Mouse (Mus musculus): ENCODE measurements at regions not wholly inside any gene's neighbourhood (a gene's known extent, or its start where the extent isn't known, plus 50 kb on each side); places are given as distances from the start of the nearest gene placed in this dataset.

- DNase-seq, result peak; percentile 55
Observed at GRCm38 (mm10) chr2:147926861-147927260, 119.9 kb downstream of the Foxa2 start.

GRCm38 (mm10) chr2:147907341-147907740 is 139.4 kb downstream of the Foxa2 start:
- DNase-seq, result no peak

GRCm38 (mm10) chr2:147905759-147906740 is 140.7 kb downstream of the Foxa2 start:
- no peak for DNase-seq

GRCm38 (mm10) chr2:147905118-147905517 is 141.7 kb downstream of the Foxa2 start:
- no peak for DNase-seq

- DNase-seq, result no peak
Observed at GRCm38 (mm10) chr2:147899236-147899635, 147.5 kb downstream of the Foxa2 start.

GRCm38 (mm10) chr2:147895691-147896090 is 151.1 kb downstream of the Foxa2 start:
- no peak for DNase-seq

GRCm38 (mm10) chr2:147894213-147894612 is 152.6 kb downstream of the Foxa2 start:
- no peak for DNase-seq

- DNase-seq, result no peak
Observed at GRCm38 (mm10) chr2:147886191-147886590, 160.6 kb downstream of the Foxa2 start.

- DNase-seq, result no peak
Observed at GRCm38 (mm10) chr2:147877907-147878306, 168.9 kb downstream of the Foxa2 start.

GRCm38 (mm10) chr2:147877543-147877904 is 169.2 kb downstream of the Foxa2 start:
- no peak for DNase-seq

- DNase-seq, result no peak
Observed at GRCm38 (mm10) chr2:147876708-147877542, 169.8 kb downstream of the Foxa2 start.

GRCm38 (mm10) chr2:147872972-147873371 is 173.8 kb downstream of the Foxa2 start:
- no peak for DNase-seq

GRCm38 (mm10) chr2:147851186-147851802 is 195.5 kb downstream of the Foxa2 start:
- no peak for DNase-seq

GRCm38 (mm10) chr2:147846968-147847749 is 199.6 kb downstream of the Foxa2 start:
- no peak for DNase-seq

GRCm38 (mm10) chr2:147845256-147845655 is 201.5 kb downstream of the Foxa2 start:
- DNase-seq, result no peak

- no peak for DNase-seq
Observed at GRCm38 (mm10) chr2:147840936-147841335, 205.8 kb downstream of the Foxa2 start.

GRCm38 (mm10) chr2:147838613-147839012 is 208.2 kb downstream of the Foxa2 start:
- no peak for DNase-seq

- DNase-seq, result no peak
Observed at GRCm38 (mm10) chr2:147830551-147830950, 216.2 kb downstream of the Foxa2 start.

GRCm38 (mm10) chr2:147816951-147817350 is 229.8 kb downstream of the Foxa2 start:
- no peak for DNase-seq

- no peak for DNase-seq
Observed at GRCm38 (mm10) chr2:147814231-147814630, 232.5 kb downstream of the Foxa2 start.

GRCm38 (mm10) chr2:147813516-147813915 is 233.3 kb downstream of the Foxa2 start:
- no peak for DNase-seq

- no peak for DNase-seq
Observed at GRCm38 (mm10) chr2:147808036-147808675, 238.6 kb downstream of the Foxa2 start.

Measured in heart, adult 11 months (tissue).